23 mouse cellular contexts compared by ENCODE assay signal in genomic region chr8:126300350-126300749, GRCm38 (mm10). TPM values are rescaled to one million over a fixed set of nuclear protein-coding genes. Genes with fewer than 3 reads are reported as not detected.
DNase-seq lines count a peak whose midpoint lies in the region; ATAC-seq and TF ChIP-seq lines count a peak whose summit lies in the region.
"Had no signal": no experiment of that assay in that cellular context is flagged by ENCODE, and none has a peak within 500 bp of the region (broad histone marks: within the 10 kb centered on the region; RNA-seq: fewer than 3 reads in every experiment).

No protein-coding gene starts in this region.

- no peaks in the 10 kb centered on the region for H3K27me3 ChIP-seq in midbrain, postnatal 0 days (ENCODE audit: insufficient read depth, low read length)
- peaks cover 4% of the 10 kb centered on the region; the same call in 1 of the 2 replicates for H3K27me3 ChIP-seq in midbrain, embryonic 16.5 days (ENCODE audit: control insufficient read depth, insufficient read depth, low read depth, low read length)
- H3K27me3 ChIP-seq: Patski had no signal

- DNase-seq in cerebellum, adult 8-10 months: peak; percentile 36
- no peak for DNase-seq in cerebellum, adult 9-11 months
- DNase-seq in frontal cortex, postnatal 10 days (ENCODE audit: low spot score in 2 of 2): no peak
- no peak for DNase-seq in midbrain, postnatal 0 days (ENCODE audit: low spot score)
- DNase-seq in ovary, postnatal 10 days (ENCODE audit: low spot score): no peak
- DNase-seq: adrenal gland, postnatal 14 days; forebrain, postnatal 0 days; heart, adult 18-20 months; heart, postnatal 10 days; heart, postnatal 4 days; kidney, adult 18-20 months had no signal

- ATAC-seq in frontal cortex, adult (ENCODE audit: low TSS enrichment): peak; percentile 19; the same call in 1 of the 2 replicates
- no peak for ATAC-seq in midbrain, postnatal 0 days (ENCODE audit: low FRiP score)
- ATAC-seq in midbrain, embryonic 16.5 days: no peak
- ATAC-seq: activated CD4-positive, CD25-positive, alpha-beta regulatory T cell, adult 4 months; forebrain, embryonic 13.5 days; forebrain, postnatal 0 days; intestine, embryonic 15.5 days; Patski had no signal

- no peak for TF ChIP-seq POLR2A in cortical plate, adult 2 months (IDR thresholded peaks at IDR 0.05; ENCODE audit: extremely low read depth, insufficient read depth, low read length)

- no peak for TF ChIP-seq CTCF in midbrain, postnatal 0 days (IDR thresholded peaks at IDR 0.05)
- no peak for TF ChIP-seq CTCF in cortical plate, adult 2 months (IDR thresholded peaks at IDR 0.05; ENCODE audit: extremely low read depth, insufficient read depth, low read length)

- 0 out of 2 replicates have a peak overlapping the region, but pooled peaks have one; percentile 6 for H3K4me2 ChIP-seq in midbrain, postnatal 0 days (ENCODE audit: low read depth, low read length, poor library complexity, severe bottlenecking)
- H3K4me2 ChIP-seq in midbrain, embryonic 16.5 days (ENCODE audit: low read length): no peak overlapping the region
- H3K4me2 ChIP-seq: forebrain, embryonic 13.5 days; intestine, embryonic 15.5 days had no signal

- H3K36me3 ChIP-seq in midbrain, postnatal 0 days (ENCODE audit: insufficient read depth, low read length): no peaks in the 10 kb centered on the region
- H3K36me3 ChIP-seq in midbrain, embryonic 16.5 days (ENCODE audit: control insufficient read depth, insufficient read depth, low read length): no peaks in the 10 kb centered on the region
- H3K36me3 ChIP-seq: embryonic facial prominence, embryonic 10.5 days; heart, embryonic 10.5 days; hindbrain, embryonic 13.5 days; intestine, embryonic 15.5 days had no signal

- H3K9me3 ChIP-seq in midbrain, postnatal 0 days (ENCODE audit: low read length): no peaks in the 10 kb centered on the region
- H3K9me3 ChIP-seq in midbrain, embryonic 16.5 days (replicated peaks; ENCODE audit: control insufficient read depth, low read length, poor library complexity, severe bottlenecking): no peaks in the 10 kb centered on the region
- H3K9me3 ChIP-seq: embryonic facial prominence, embryonic 10.5 days; forebrain, embryonic 13.5 days; heart, embryonic 10.5 days; hindbrain, embryonic 13.5 days; intestine, embryonic 15.5 days had no signal

- no peak overlapping the region for H3K4me3 ChIP-seq in midbrain, postnatal 0 days (ENCODE audit: low read depth, low read length)
- H3K4me3 ChIP-seq in midbrain, embryonic 16.5 days (ENCODE audit: low read depth, low read length): no peak overlapping the region
- H3K4me3 ChIP-seq in cortical plate, adult 2 months (ENCODE audit: insufficient read depth, low read length): peak overlapping the region; percentile 84
- H3K4me3 ChIP-seq: embryonic facial prominence, embryonic 10.5 days; forebrain, embryonic 13.5 days; heart, embryonic 10.5 days; hindbrain, embryonic 13.5 days; intestine, embryonic 15.5 days had no signal

- H3K4me1 ChIP-seq in midbrain, postnatal 0 days (ENCODE audit: insufficient read depth, low read length): no peaks in the 10 kb centered on the region
- H3K4me1 ChIP-seq in midbrain, embryonic 16.5 days (ENCODE audit: control insufficient read depth, insufficient read depth, low read length): peaks cover 3% of the 10 kb centered on the region
- peaks cover 6% of the 10 kb centered on the region for H3K4me1 ChIP-seq in cortical plate, adult 2 months (ENCODE audit: control insufficient read depth, insufficient read depth, low read length)

- 85% methylated on average over 5 of the region's 5 CpGs for WGBS in midbrain, postnatal 0 days
- 87% methylated on average over 5 of the region's 5 CpGs for WGBS in midbrain, embryonic 16.5 days

- no peak overlapping the region for H3K9ac ChIP-seq in midbrain, postnatal 0 days (replicated peaks; ENCODE audit: low read length, poor library complexity, severe bottlenecking)
- no peak overlapping the region for H3K9ac ChIP-seq in midbrain, embryonic 16.5 days (ENCODE audit: low read depth, low read length)
- H3K9ac ChIP-seq: forebrain, embryonic 13.5 days; forebrain, postnatal 0 days; hindbrain, embryonic 13.5 days; intestine, embryonic 15.5 days had no signal

- no peak overlapping the region for H3K27ac ChIP-seq in midbrain, postnatal 0 days (ENCODE audit: low read depth, low read length)
- no peak overlapping the region for H3K27ac ChIP-seq in midbrain, embryonic 16.5 days (ENCODE audit: low read length)
- no peak overlapping the region for H3K27ac ChIP-seq in cortical plate, adult 2 months (ENCODE audit: insufficient read depth, low read length)
- H3K27ac ChIP-seq: embryonic facial prominence, embryonic 10.5 days; forebrain, embryonic 13.5 days; heart, embryonic 10.5 days; hindbrain, embryonic 13.5 days; intestine, embryonic 15.5 days had no signal

RNA-seq across cellular contexts. Expression of gene Slc35f3, which starts 2.0 kb away (rescaled TPM):
- total RNA-seq in midbrain, postnatal 0 days (2014; rRNA removed): 2.1 and 3.7 TPM in 2 replicates
- 3.9 and 4.6 TPM in 2 replicates for polyA plus RNA-seq in midbrain, postnatal 0 days (2015; fragmentation: Nextera tagmentation; extraction: Ambion mirVana)
- 2.0 and 2.5 TPM in 2 replicates for polyA plus RNA-seq in midbrain, embryonic 16.5 days (2015; fragmentation: Nextera tagmentation; extraction: Ambion mirVana)
- 11.7 and 11.9 TPM in 2 replicates for polyA plus RNA-seq in cortical plate, adult 2 months (2012; rRNA removed)
- total RNA-seq: CH12.LX; heart, adult 18-20 months; heart, postnatal 10 days; heart, postnatal 4 days had no signal
- polyA plus RNA-seq: activated CD4-positive, CD25-positive, alpha-beta regulatory T cell, adult 4 months; embryonic facial prominence, embryonic 10.5 days; heart, embryonic 14.5 days had no signal
